19 mouse cellular contexts compared by ENCODE assay signal in genomic region chr5:112907504-112907903, GRCm38 (mm10). TPM values are rescaled to one million over a fixed set of nuclear protein-coding genes. Genes with fewer than 3 reads are reported as not detected.
DNase-seq lines count a peak whose midpoint lies in the region; ATAC-seq and TF ChIP-seq lines count a peak whose summit lies in the region.
"Had no signal": no experiment of that assay in that cellular context is flagged by ENCODE, and none has a peak within 500 bp of the region (broad histone marks: within the 10 kb centered on the region; RNA-seq: fewer than 3 reads in every experiment).

No protein-coding gene starts in this region.

- intact Hi-C loops in heart, postnatal 10 days (cut with DNase I) = no loop called here
- intact Hi-C loops in heart, adult 2 months (cut with DNase I) = loop anchor here (5.0 kb wide), 1 partner anchor 825 kb away; no protein-coding TSS in a partner anchor

- H3K4me3 ChIP-seq in heart, embryonic 10.5 days = no peak overlapping the region
- no peak overlapping the region for H3K4me3 ChIP-seq in heart, embryonic 15.5 days
- H3K4me3 ChIP-seq in heart, adult 2 months = no peak overlapping the region
- H3K4me3 ChIP-seq: embryonic facial prominence, embryonic 15.5 days; erythroblast, embryonic 14.5 days; forebrain, embryonic 10.5 days; hindbrain, embryonic 15.5 days had no signal

- no peak overlapping the region for H3K4me2 ChIP-seq in heart, embryonic 15.5 days
- H3K4me2 ChIP-seq: embryonic facial prominence, embryonic 15.5 days; hindbrain, embryonic 15.5 days had no signal

- no peak for ATAC-seq in heart, embryonic 15.5 days (replicated peaks; ENCODE audit: insufficient number of reproducible peaks, insufficient read depth, low FRiP score, low read depth)
- 0 out of 2 replicates have a peak, but pooled peaks have one; percentile 20 for ATAC-seq in monocyte, adult 5-6 weeks (replicated peaks; ENCODE audit: insufficient number of reproducible peaks, low FRiP score, low TSS enrichment, poor library complexity, severe bottlenecking)
- ATAC-seq: activated CD4-positive, CD25-positive, alpha-beta regulatory T cell, adult 4 months; forebrain, embryonic 14.5 days; intestine, embryonic 16.5 days; Patski had no signal

- H3K79me2 ChIP-seq in heart, adult 2 months (replicated peaks; ENCODE audit: control insufficient read depth, insufficient read depth, low read length) = no peaks in the 10 kb centered on the region

- 71% methylated on average over 6 of the region's 6 CpGs for WGBS in heart, embryonic 10.5 days
- 59% methylated on average over 6 of the region's 6 CpGs for WGBS in heart, embryonic 15.5 days
- 68% methylated on average over 6 of the region's 6 CpGs for WGBS in heart, adult 2 months

- no peak for TF ChIP-seq POLR2A in heart, adult 2 months (IDR thresholded peaks at IDR 0.05; ENCODE audit: insufficient read depth, low read depth, low read length)

- no peaks in the 10 kb centered on the region for H3K36me3 ChIP-seq in heart, embryonic 10.5 days
- no peaks in the 10 kb centered on the region for H3K36me3 ChIP-seq in heart, embryonic 15.5 days
- no peaks in the 10 kb centered on the region for H3K36me3 ChIP-seq in heart, adult 2 months (ENCODE audit: control insufficient read depth, insufficient read depth, low read length)
- H3K36me3 ChIP-seq: embryonic facial prominence, embryonic 15.5 days; forebrain, embryonic 10.5 days; hindbrain, embryonic 15.5 days had no signal

- H3K9me3 ChIP-seq in heart, embryonic 10.5 days = no peaks in the 10 kb centered on the region
- no peaks in the 10 kb centered on the region for H3K9me3 ChIP-seq in heart, embryonic 15.5 days (replicated peaks)
- H3K9me3 ChIP-seq: embryonic facial prominence, embryonic 15.5 days; hindbrain, embryonic 15.5 days had no signal

- TF ChIP-seq CTCF in heart, adult 2 months (IDR thresholded peaks at IDR 0.05) = no peak

- H3K9ac ChIP-seq in heart, embryonic 15.5 days = no peak overlapping the region
- no peak overlapping the region for H3K9ac ChIP-seq in heart, adult 2 months (ENCODE audit: low read depth, low read length)
- H3K9ac ChIP-seq: embryonic facial prominence, embryonic 15.5 days; hindbrain, embryonic 15.5 days had no signal

- H3K4me1 ChIP-seq in heart, embryonic 10.5 days = peaks cover 22% of the 10 kb centered on the region
- peaks cover 16% of the 10 kb centered on the region for H3K4me1 ChIP-seq in heart, embryonic 15.5 days (replicated peaks)
- peaks cover 10% of the 10 kb centered on the region for H3K4me1 ChIP-seq in heart, adult 2 months (ENCODE audit: control insufficient read depth, insufficient read depth, low read length)

- TF ChIP-seq EP300 in heart, adult 2 months (IDR thresholded peaks at IDR 0.05; ENCODE audit: insufficient read depth, low read depth, low read length) = no peak

- H3K27ac ChIP-seq in heart, embryonic 10.5 days = peak overlapping the region; percentile 81; the same call in 1 of the 2 replicates
- peak overlapping the region; percentile 75 for H3K27ac ChIP-seq in heart, embryonic 15.5 days
- H3K27ac ChIP-seq in heart, adult 2 months = no peak overlapping the region
- H3K27ac ChIP-seq: embryonic facial prominence, embryonic 15.5 days; forebrain, embryonic 10.5 days; hindbrain, embryonic 15.5 days had no signal

- no peak for DNase-seq in heart, embryonic 10.5 days (ENCODE audit: low spot score)
- no peak for DNase-seq in heart, postnatal 10 days
- no peak for DNase-seq in heart, adult 2 months
- peak; percentile 19 for DNase-seq in forelimb bud, embryonic 11.5 days (ENCODE audit: low read depth, low spot score)
- DNase-seq: cerebellum, adult 18-20 months; cerebellum, adult 9-11 months; cerebellum, postnatal 36 days; gastrocnemius, postnatal 10 days had no signal

- H3K27me3 ChIP-seq in heart, embryonic 10.5 days (ENCODE audit: insufficient read depth, poor library complexity, severe bottlenecking) = no peaks in the 10 kb centered on the region
- H3K27me3 ChIP-seq in heart, embryonic 15.5 days = no peaks in the 10 kb centered on the region
- H3K27me3 ChIP-seq in heart, adult 2 months (ENCODE audit: control insufficient read depth, insufficient read depth, low read length) = no peaks in the 10 kb centered on the region
- H3K27me3 ChIP-seq: CH12.LX; embryonic facial prominence, embryonic 15.5 days; hindbrain, embryonic 15.5 days; Patski had no signal

RNA-seq across cellular contexts. Expression of gene Myo18b, which starts 11.3 kb away (rescaled TPM):
- polyA plus RNA-seq in heart, embryonic 10.5 days (2016; fragmentation: Nextera tagmentation; extraction: Ambion mirVana) = 17.0 and 28.0 TPM in 2 replicates
- 100 to 1,000 TPM; 222 to 227 TPM for total RNA-seq in heart, postnatal 10 days (2021)
- polyA plus RNA-seq in heart, embryonic 15.5 days (2015; fragmentation: Nextera tagmentation; extraction: Ambion mirVana) = 22.5 and 22.6 TPM in 2 replicates
- total RNA-seq in heart, adult 2 months (2021) = 100 to 1,000 TPM; 198 to 235 TPM
- polyA plus RNA-seq in heart, adult 2 months (2012; rRNA removed) = 74.3 and 111 TPM in 2 replicates
- total RNA-seq in monocyte, adult 5-6 weeks (2017) = 0.19 TPM in 1 of 3 replicates, not detected in the others
- total RNA-seq: CH12.LX had no signal
- polyA plus RNA-seq: activated CD4-positive, CD25-positive, alpha-beta regulatory T cell, adult 4 months; erythroblast, embryonic 14.5 days; Patski had no signal

Comparison
In these comparisons a context has a peak if more than half of its experiments do, and no peak if none do; other contexts are left out.
1. RNA of gene Myo18b, which starts 11.3 kb away (total RNA-seq): 198 to 235 TPM in heart, adult 2 months and 222 to 227 TPM in heart, postnatal 10 days; 0.19 TPM in monocyte, adult 5-6 weeks; every median in the first group is over 100 times any median in the second.